Mouse (Mus musculus): Measurements from ENCODE around the gene Zfp692.

Gene Zfp692

DNA sequence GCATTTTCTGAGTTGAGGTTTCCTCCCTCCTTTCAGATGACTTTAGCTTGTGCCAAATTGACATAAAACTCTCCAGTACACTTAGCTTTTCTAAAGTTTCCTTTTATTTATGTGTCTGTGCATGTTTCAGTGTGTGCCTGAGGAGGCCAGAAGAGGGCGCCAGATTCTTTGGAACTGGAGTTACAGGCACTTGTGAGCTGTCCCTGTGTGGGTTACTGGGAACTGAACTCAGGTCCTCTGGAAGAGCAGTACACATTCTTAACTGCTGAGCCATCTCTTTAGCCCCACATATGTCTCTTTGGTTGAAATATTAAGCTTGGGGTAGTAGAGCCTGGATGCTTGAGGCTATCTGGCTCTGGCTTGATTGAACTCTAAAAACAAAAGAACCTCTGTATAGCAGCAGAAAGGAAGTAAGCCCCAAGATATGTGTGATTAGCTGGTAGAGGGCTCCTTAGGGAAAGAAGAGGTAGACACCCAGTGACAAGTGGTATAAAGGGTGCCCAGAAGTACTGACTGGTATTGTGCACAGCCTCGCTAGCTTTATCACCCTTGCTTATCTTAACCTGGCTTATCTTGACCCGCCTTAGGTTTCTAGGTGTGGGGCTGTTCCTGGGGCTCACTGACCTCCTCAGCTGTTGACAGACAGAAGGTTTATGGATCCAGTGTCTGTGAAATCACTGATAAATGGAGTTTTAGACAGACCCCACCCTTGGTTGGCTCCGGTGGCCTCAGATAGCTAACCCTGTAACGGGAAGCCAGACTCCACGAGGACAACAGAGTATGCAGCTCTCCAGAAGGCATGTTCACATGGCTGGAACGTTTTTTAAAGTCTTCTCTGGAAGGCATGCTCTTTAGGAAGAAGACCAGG lies 46.0 kb downstream of the Zfp692 start:
- CTCF ChIA-PET: interaction anchor here (0.5 kb wide), 1 partner anchor 8 kb away, joined by 6 read pairs; no protein-coding TSS in a partner anchor

DNA sequence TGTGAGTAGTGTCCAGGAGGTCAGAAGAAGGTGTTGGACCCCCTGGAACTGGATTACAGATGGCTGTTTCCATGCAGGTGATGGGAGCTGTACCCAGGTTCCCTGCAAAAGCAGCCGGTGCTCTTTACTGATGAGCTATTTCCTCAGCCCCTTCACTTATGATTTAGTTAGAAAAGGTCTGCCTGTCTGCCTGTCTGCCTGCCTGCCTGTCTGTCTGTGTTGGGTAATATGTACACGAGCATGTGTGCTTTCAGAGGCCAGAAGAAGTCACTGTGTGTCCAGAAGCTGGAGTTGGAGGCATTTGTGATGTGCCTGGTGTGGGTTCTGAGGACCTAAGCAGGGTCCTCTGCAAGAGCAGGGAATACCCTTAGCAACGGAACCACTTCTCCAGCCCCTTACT lies 46.8 kb downstream of the Zfp692 start:
- CTCF ChIA-PET: no interaction called here

DNA sequence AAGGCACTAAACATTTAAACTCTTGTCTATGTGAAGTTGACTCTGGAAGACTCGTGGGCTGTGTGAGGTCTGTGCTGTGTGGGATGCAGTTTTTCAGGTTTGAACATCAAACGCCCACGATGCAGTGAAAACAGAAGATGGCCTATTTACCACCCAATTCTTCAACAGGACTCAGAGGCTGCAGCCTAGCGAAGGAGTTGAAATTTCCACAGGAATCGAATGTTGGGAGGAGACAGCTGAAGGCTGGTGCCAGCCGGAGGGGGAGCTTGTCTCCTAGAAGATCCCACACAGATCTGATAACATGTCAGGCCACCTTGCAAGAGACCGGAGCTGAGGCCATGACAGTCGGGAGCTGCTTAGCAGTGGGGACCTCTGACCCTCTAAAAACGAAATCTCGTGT lies 47.6 kb downstream of the Zfp692 start:
- CTCF ChIA-PET: interaction anchor here (0.7 kb wide), 1 partner anchor 574 kb away, joined by 3 read pairs; no protein-coding TSS in a partner anchor

DNA sequence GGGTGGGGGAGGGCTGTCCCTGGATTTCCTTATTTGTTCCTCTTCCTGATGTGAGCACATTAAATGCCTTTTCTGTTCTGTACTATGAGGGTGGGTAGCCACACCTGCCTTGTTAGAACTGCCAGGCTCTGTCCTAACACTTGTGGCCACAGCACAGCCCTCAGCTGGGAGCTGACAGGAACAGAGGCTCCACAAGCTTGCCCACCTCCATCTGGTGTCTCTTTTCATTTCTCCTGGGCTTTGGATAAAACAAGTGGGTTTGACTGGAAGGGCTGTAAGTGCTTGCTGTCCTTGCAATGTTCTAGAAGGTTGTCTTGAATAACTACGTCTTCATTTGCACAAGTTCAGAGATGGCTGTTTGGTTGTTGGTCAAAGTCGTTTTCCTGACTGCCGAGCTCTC lies 48.1 kb downstream of the Zfp692 start:
- CTCF ChIA-PET: interaction anchor here (0.7 kb wide), 1 partner anchor 573 kb away, joined by 3 read pairs; no protein-coding TSS in a partner anchor

DNA sequence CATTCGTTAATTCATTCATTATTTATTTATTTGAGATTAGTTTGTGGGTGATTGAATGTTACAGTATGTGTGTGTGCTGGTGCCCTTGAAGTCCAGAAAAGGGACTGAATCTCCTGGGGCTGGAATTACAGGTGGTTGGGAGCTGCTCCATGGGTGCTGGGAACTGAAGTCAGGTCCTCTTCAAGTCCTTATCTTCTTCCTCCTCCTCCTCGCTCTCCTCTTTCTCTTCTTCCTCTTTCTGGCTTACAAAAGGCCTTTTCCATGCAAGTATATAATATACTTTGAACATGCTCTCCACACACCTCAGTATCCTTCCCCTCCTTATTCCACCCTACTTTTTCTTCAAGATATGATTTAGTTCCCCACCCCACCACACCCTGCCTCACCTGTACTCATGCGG lies 50.2 kb downstream of the Zfp692 start:
- CTCF ChIA-PET: no interaction called here

DNA sequence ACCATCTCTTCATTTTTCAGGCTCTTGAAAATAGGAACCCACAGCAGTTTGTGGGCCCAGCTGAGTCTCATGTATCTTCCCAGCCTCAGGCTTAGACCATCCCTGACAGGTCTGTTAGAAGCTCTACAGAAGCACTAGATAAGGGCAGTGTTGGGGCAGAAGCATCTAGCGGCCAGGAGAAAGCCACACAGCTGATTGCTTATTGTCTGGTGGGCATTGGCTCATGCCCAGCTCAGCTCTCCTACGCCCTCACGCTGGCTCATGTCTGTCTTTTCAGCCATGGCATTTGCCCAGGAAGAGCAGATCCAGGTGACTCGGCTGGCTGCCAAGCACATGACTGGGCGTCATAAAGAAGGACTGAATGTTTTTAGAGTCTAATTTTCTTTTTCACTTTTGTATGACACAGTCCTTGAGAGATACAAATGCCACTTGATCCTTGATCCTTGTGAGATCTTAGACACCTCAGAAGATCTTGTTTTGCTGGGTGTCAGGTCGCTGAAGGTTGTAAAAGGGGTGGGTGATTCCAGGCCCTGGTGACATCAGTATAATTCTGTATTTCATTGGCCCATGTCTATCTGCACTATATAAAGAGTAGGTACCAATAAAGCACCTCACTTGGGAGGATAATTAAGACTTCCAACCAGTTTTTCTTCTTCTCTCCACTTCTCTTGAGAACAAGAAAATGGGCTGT lies 51.1 kb downstream of the Zfp692 start:
- CTCF ChIA-PET: no interaction called here

DNA sequence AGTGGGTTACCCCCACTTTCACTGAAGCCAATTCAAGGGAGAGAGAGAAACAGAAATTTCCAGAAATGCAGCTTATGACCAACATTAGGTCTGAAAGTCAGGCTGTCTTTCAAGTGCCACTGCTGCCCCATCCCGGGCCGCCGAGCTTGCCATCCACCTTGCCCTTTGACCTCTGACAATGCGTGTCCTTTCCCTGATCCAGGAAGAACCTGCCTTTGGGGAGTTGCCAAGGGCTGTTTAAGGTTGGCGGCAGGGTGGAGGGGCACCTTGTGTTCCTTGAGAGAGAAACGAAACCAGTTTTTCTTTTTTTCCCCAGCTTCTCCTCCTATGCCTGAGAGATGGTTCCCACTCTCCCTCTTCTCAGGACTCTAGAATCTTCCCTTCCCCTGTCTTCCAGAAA lies 55.7 kb downstream of the Zfp692 start:
- CTCF ChIA-PET: interaction anchor here (0.5 kb wide), 2 partner anchors 58 to 273 kb away, joined by 5 to 11 read pairs; no protein-coding TSS in a partner anchor
